Mouse (Mus musculus) B cell, adult 67 days (primary cell): Measurements from ENCODE around the gene Cdhr2. TPM values are rescaled to one million over a fixed set of nuclear protein-coding genes. Genes with fewer than 3 reads are reported as not detected.

Source experiments
- total RNA-seq, 2 experiments: library from RNA; stranded (reverse); gene quantifications; 4 replicates each; pipeline ENCODE4 v1.2.4; 2023

Gene Cdhr2
- not detected for total RNA-seq

DNA sequence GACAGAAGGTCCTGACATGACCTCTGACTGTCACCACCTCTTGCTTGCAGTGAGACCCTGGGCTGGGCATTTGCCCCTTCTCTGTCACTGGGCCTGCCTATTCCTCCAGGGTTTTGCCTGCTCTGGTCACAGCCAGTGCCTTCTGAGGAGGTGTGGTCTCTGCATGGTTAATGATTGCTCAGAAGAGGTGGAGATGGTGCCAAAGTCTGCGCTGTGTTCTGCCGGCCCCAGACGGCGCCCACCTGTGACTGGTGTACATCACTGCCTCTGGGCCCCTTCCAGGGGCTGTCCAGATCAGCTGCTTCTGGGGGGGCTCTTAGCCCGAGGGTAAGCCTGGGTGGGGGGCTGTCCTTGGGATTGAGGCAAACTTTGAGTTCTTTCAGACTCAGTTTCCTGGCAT, at the start of gene Cdhr2:
Gene Cdhr2 (plus strand): TSS at position 219 of the 400 bp plus-strand sequence.

DNA sequence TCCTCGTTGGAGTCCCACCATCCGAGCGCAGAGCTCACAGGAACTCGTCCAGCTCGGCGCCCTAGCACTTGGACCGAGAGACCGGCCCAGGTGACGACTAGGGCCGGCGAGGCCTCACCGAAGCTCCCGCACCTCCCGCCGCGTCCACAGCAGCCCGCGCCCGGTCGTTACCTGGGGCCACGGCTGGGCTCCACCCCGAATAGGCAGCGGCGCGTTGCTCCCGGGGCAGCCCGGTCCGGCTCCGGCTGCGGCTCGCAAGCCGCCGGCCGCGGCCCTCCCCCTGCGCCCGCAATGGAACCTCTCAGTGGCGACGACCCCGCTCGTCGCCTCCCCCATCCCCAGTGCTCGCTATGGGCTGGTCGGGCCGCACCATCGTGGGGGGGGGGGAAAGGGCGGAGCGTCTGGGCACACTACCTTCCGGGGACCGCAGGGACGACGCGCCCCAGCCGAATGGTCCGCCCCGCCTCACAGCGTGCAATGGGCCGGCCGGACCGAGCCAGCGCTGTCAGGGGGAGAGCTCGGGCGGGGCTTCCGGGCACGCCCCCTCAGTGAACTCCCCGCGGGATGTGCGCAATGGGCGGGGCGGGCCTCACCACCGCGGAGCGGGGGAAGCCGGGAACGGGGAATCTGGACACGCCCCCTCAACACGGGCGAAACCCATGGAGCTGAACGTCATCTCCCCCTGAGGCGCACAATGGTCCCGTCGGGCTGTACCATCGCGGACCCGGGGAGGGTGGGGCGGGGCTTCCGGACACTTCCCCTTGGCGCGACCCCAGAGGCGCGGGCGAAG, 7.5 kb upstream of the Cdhr2 start, which contains the start of gene Rnf44:
Gene Rnf44 (minus strand): TSS at position 350 of the 790 bp plus-strand sequence.

DNA sequence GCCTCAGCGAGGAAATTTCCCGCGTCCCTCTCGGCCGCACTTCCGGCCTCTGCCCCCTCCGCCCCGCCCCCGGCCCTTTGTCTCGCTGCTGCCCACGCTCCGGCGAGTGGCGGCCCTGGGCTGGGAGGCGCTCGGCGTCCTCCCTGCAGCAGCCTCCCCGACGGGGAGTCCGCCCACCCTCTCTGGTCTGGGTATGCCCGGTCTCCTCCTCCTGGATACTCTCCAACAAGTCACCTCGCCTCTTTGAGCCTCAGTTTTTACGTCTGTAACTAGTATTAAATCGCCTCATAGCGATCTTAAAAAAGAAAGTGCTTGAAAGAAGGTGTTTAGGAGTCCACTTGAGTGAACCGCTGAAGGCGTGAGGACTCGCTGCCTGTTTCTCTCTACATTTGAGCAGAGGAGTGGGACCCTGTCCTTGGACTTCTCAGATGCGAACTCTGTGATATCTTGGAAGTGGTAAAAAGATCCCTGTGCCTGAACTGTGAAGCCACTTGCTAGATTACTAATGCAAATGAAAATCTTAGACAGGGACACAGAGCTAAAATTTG, 48.7 kb downstream of the Cdhr2 start, which contains the start of gene Gprin1:
Gene Gprin1 (minus strand): TSS at position 11 of the 548 bp plus-strand sequence.

DNA sequence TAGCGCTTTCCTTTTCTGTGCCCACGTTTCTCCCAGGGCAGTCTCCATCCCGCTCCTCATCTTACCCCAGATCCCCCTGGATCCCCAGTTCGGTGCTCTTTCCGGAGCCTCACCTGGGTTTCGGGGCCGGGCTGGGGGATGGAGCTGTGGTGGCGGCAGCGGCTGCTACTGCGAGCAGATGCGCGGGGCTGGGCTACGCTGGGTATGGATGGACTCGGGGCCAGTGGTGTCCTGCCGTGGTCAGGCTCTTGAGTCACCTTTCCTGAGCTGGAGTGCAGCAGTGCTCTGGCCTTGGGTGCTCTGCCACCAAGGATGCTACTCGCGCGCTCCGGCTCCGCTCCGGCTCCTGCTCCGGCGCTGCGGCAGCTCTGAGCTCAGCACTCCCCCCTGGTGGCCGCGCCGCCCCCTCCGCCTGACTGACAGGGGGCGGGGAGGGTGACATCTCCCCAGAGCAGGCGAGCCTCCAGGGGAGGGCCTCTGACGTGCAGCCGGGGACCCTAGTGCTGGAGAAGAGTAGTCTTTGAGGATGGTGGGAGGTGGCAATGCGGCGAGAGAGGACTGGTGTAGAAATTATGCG, 65.0 kb downstream of the Cdhr2 start, which contains the start of gene Sncb:
Gene Sncb (minus strand): TSS at position 404 of the 577 bp plus-strand sequence.

DNA sequence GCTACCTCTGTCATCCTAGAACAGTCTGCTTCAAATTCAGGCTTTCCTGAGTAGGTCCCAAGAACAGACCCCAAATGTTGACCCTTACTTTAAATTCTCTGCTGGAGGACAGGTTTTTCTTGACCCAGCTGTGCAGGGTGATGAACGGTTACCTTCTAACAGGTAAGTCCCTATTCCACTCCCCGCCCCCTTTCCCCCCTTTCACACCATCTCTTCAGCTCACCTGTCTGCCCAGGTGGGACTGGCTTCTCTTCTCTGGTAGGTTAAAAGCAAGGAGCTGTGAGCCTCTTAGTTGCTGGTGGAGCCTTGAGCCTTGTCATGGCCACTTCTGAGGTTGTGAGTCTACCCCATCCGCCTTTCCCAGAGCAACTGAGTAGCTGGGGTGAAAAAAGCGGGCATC, 82.4 kb downstream of the Cdhr2 start, which contains the start of gene Eif4e1b:
Gene Eif4e1b (plus strand): TSS at position 301 of the 400 bp plus-strand sequence.

Other genes with a start within 250 kb of the Cdhr2 start
- gene Thoc3, start 232.6 kb upstream of the Cdhr2 start, total RNA-seq, result 10 to 100 TPM; 30.1 to 34.3 TPM
- 10 to 100 TPM; 26.3 to 31.4 TPM for gene Simc1, start 197.7 kb upstream of the Cdhr2 start, total RNA-seq
- 10 to 100 TPM; 37.8 to 44.3 TPM for gene 4833439L19Rik, start 136.0 kb upstream of the Cdhr2 start, total RNA-seq
- gene Arl10, start 126.4 kb upstream of the Cdhr2 start, total RNA-seq, result 10 to 100 TPM; 11.8 to 12.7 TPM
- gene Nop16, start 111.4 kb upstream of the Cdhr2 start, total RNA-seq, result 10 to 100 TPM; 17.5 to 23.9 TPM
- 10 to 100 TPM; 56.7 to 59.0 TPM for gene Higd2a, start 111.3 kb upstream of the Cdhr2 start, total RNA-seq
- gene Cltb, start 90.1 kb upstream of the Cdhr2 start, total RNA-seq, result 10 to 100 TPM; 13.7 to 20.8 TPM
- 10 to 100 TPM; 63.6 to 74.8 TPM for gene Faf2, start 79.7 kb upstream of the Cdhr2 start, total RNA-seq
- gene Rnf44, start 7.6 kb upstream of the Cdhr2 start, total RNA-seq, result 100 to 1,000 TPM; 265 to 275 TPM
- not detected for gene Gprin1, start 48.4 kb downstream of the Cdhr2 start, total RNA-seq
- gene Sncb, start 65.1 kb downstream of the Cdhr2 start, total RNA-seq, result not detected
- gene Eif4e1b, start 82.5 kb downstream of the Cdhr2 start, total RNA-seq, result not detected
- 1 to 10 TPM; 7.6 to 8.8 TPM for gene Tspan17, start 87.9 kb downstream of the Cdhr2 start, total RNA-seq
- gene Unc5a, start 247.9 kb downstream of the Cdhr2 start, total RNA-seq, result 1 to 10 TPM in 1 of 2 experiments, not detected in 1; 1.8 TPM